Mouse (Mus musculus): ENCODE measurements around the gene Tnpo3. TPM values are rescaled to one million over a fixed set of nuclear protein-coding genes. Genes with fewer than 3 reads are reported as not detected.

Tnpo3 gene
- polyA plus RNA-seq (2012; rRNA removed; ENCODE audit: low replicate concordance) = 39.4 and 50.6 TPM in 2 replicates

DNA sequence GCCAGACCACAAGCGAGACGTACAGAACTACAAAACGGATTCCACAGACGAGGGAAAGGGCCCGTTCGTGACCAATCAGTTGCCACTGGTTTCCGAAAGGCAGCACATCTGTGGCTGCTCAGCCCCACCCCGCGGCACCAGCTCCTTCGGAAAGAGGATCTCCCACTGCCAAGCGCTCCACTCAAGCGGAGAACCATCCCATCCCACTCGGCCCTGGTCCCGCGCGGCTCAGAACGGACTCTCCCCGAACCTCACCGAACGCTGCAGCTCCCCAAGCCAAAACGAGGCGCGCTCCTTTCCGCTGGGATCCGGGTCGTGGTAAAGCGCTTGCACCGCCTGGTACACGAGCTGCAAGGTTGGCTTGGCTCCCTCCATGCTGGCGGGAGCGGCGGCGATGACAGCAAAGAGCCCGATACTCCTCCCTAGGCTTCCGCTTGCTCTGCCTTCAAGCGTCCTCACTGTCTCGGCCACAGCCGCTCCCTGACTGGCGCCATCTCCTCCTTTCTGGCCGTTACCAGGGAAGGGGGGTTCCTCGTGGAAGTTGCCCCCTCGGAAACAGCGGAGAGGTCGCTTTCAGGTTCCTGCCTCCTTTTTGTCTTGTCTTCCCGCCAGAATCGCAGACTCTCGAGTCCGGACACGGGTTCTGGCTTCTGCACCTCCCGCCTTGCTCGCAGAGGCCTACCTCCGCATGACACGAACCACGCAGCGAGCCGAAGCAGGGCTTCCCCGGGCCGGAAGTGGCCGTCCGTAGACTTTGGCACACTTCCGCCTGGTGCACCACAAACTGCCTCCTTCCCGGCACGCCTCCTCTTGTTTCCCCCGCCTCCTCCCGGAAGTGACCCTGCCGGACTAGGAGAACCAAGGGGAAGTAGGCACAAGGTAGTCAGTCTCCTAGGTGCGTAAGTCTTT is at the start of gene Tnpo3:
Gene Tnpo3, minus strand, starts transcription at position 777 of the 909 bp plus-strand sequence.

DNA sequence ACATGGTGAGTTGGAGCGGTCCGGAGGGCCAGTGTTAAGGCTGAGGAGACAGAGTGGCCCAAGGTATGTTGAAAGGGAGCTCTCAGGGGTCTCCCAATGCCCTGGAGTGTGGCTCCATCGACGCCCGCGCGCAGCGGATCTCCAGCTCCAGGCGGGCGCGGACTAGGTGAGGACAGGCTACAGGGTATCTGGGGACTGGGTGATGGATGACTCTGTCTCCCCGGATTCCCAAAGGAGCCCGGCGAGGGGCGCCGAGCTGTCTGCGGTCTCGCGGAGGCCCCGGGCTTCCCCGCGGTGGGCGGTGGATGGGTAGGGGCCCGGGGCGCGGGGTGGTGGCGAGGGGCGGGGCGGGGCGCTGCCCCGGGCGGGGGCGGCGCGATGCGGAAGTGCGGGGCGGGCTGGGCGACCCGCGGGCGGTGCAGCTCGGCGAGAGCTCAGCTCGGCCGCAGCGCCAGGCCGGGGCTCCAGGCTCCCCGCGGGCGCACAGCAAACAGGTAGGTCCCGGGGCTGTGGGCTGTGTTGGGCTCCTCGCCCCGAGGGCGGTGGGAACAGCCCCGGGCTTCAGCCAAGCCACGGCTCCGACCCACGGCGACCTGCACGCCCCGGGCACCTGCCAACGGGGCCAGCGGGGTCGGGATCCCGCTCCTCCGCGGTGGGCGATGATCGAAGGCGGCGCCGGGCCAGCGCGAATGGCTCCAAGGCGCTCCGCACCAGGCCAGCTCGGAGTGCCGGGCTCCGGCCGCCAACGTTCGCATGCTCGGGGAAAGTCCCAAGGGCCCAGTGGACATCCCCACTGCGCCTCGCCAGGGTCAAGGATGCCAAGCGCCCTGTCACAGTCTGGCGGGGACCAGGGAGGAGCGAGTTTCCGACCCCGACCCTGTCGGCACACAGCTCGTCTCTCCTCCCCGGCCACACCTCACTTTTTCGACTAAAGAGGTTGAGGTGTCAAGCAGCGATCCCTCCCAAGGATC is 83.1 kb downstream of the Tnpo3 start, which contains the start of gene Irf5:
Gene Irf5, plus strand, starts transcription at position 345 of the 971 bp plus-strand sequence.

GRCm38 (mm10) chr6:29507447-29508309 is 102.0 kb downstream of the Tnpo3 start, which contains the start of gene Kcp:
TSS of gene Kcp (minus strand) at chr6:29507952.

Other genes starting within 250 kb of the Tnpo3 start
- 0.23 TPM in 1 of 2 replicates, not detected in the other for gene Opn1sw, start 221.4 kb downstream of the Tnpo3 start, polyA plus RNA-seq (2012; rRNA removed; ENCODE audit: low replicate concordance)
- gene Ccdc136, start 213.6 kb downstream of the Tnpo3 start, polyA plus RNA-seq (2012; rRNA removed; ENCODE audit: low replicate concordance) = 1.0 and 7.7 TPM in 2 replicates
- 7.2 and 24.8 TPM in 2 replicates for gene Flnc, start 176.6 kb downstream of the Tnpo3 start, polyA plus RNA-seq (2012; rRNA removed; ENCODE audit: low replicate concordance)
- 294 and 350 TPM in 2 replicates for gene Atp6v1f, start 142.2 kb downstream of the Tnpo3 start, polyA plus RNA-seq (2012; rRNA removed; ENCODE audit: low replicate concordance)
- gene Atp6v1fnb, start 138.4 kb downstream of the Tnpo3 start, polyA plus RNA-seq (2012; rRNA removed; ENCODE audit: low replicate concordance) = not detected in 2 replicates
- 12.5 and 14.3 TPM in 2 replicates for gene Kcp, start 101.9 kb downstream of the Tnpo3 start, polyA plus RNA-seq (2012; rRNA removed; ENCODE audit: low replicate concordance)
- 43.6 and 84.5 TPM in 2 replicates for gene Irf5, start 83.3 kb downstream of the Tnpo3 start, polyA plus RNA-seq (2012; rRNA removed; ENCODE audit: low replicate concordance)
- gene Tspan33, start 84.3 kb upstream of the Tnpo3 start, polyA plus RNA-seq (2012; rRNA removed; ENCODE audit: low replicate concordance) = 5.3 and 5.4 TPM in 2 replicates
- gene Smo, start 125.6 kb upstream of the Tnpo3 start, polyA plus RNA-seq (2012; rRNA removed; ENCODE audit: low replicate concordance) = 45.5 and 47.3 TPM in 2 replicates
- 32.3 and 71.2 TPM in 2 replicates for gene Ahcyl2, start 158.1 kb upstream of the Tnpo3 start, polyA plus RNA-seq (2012; rRNA removed; ENCODE audit: low replicate concordance)